Mouse (Mus musculus): ENCODE measurements around the gene Krtap11-1. TPM values are rescaled to one million over a fixed set of nuclear protein-coding genes. Genes with fewer than 3 reads are reported as not detected.

Gene Krtap11-1
- polyA plus RNA-seq, 1 experiment: not detected

- no peak overlapping the region for H3K27ac ChIP-seq (ENCODE audit: insufficient read depth, low read length)
- no peak overlapping the region for H3K4me3 ChIP-seq (ENCODE audit: insufficient read depth, low read length)
- no peaks in the 10 kb centered on the region for H3K4me1 ChIP-seq (ENCODE audit: control insufficient read depth, insufficient read depth, low read length)
- no peak for TF ChIP-seq CTCF (IDR thresholded peaks at IDR 0.05; ENCODE audit: extremely low read depth, insufficient read depth, low read length)
- TF ChIP-seq POLR2A (IDR thresholded peaks at IDR 0.05; ENCODE audit: extremely low read depth, insufficient read depth, low read length): no peak
These were observed 50.0 kb downstream of the Krtap11-1 start for GRCm38 (mm10) chr16:89520996-89521395.

- Histone ChIP-seq H3K27ac (ENCODE audit: insufficient read depth, low read length) (no peak overlapping the region), H3K4me1 (ENCODE audit: control insufficient read depth, insufficient read depth, low read length) (no peaks in the 10 kb centered on the region), H3K4me3 (ENCODE audit: insufficient read depth, low read length) (no peak overlapping the region)
- TF ChIP-seq CTCF (IDR thresholded peaks at IDR 0.05; ENCODE audit: extremely low read depth, insufficient read depth, low read length): no peak
- no peak for TF ChIP-seq POLR2A (IDR thresholded peaks at IDR 0.05; ENCODE audit: extremely low read depth, insufficient read depth, low read length)
These were observed 50.4 kb downstream of the Krtap11-1 start for GRCm38 (mm10) chr16:89520555-89520954.

Other genes starting within 250 kb of the Krtap11-1 start
- not detected in 2 replicates for gene Krtap21-1, start 167.3 kb downstream of the Krtap11-1 start, polyA plus RNA-seq (2012; rRNA removed)
- gene Krtap6-2, start 151.1 kb downstream of the Krtap11-1 start, polyA plus RNA-seq (2012; rRNA removed): not detected in 2 replicates
- gene Krtap8-1, start 83.2 kb downstream of the Krtap11-1 start, polyA plus RNA-seq (2012; rRNA removed): not detected in 2 replicates
- not detected in 2 replicates for gene Krtap7-1, start 62.9 kb downstream of the Krtap11-1 start, polyA plus RNA-seq (2012; rRNA removed)

Data from cortical plate, adult 2 months (tissue).